Mouse (Mus musculus): Measurements from ENCODE around the gene Atp6v1e2. TPM values are rescaled to one million over a fixed set of nuclear protein-coding genes. Genes with fewer than 3 reads are reported as not detected.
A peak's percentile ranks its signal among the peaks of the same experiment; 100 is the strongest.

Gene Atp6v1e2
- total RNA-seq, 2 experiments from 2014 or later = not detected

- no peak for DNase-seq
- intact Hi-C loops (cut with DNase I) = no loop called here
Measured at GRCm38 (mm10) chr17:86926836-86927235, 20.9 kb downstream of the Atp6v1e2 start.

- intact Hi-C loops (cut with DNase I) = no loop called here
Measured at GRCm38 (mm10) chr17:86924679-86925078, 23.0 kb downstream of the Atp6v1e2 start.

GRCm38 (mm10) chr17:86919729-86920128 lies 28.0 kb downstream of the Atp6v1e2 start:
- intact Hi-C loops (cut with DNase I) = loop anchor here (2.0 to 5.0 kb wide), 3 partner anchors 73 to 329 kb away; no protein-coding TSS in a partner anchor
- no peak for DNase-seq

More at GRCm38 (mm10) chr17:86924679-86925078, 23.0 kb downstream of the Atp6v1e2 start:
- DNase-seq = no peak

- peak; percentile 36 to 45 for DNase-seq
- intact Hi-C loops (cut with DNase I) = loop anchor here (2.0 to 5.0 kb wide), 3 partner anchors 74 to 330 kb away; no protein-coding TSS in a partner anchor
Measured at GRCm38 (mm10) chr17:86918786-86919185, 28.9 kb downstream of the Atp6v1e2 start.

- intact Hi-C loops (cut with DNase I) = loop anchor here (5.0 kb wide), 1 partner anchor 75 kb away; no protein-coding TSS in a partner anchor
Measured at GRCm38 (mm10) chr17:86917048-86917447, 30.6 kb downstream of the Atp6v1e2 start, which contains the start of gene Tmem247. Tmem247 (plus strand) TSS chr17:86917348.

GRCm38 (mm10) chr17:86915540-86915939 lies 32.2 kb downstream of the Atp6v1e2 start:
- intact Hi-C loops (cut with DNase I) = loop anchor here (5.0 kb wide), 1 partner anchor 77 kb away; no protein-coding TSS in a partner anchor
- no peak for DNase-seq

More at GRCm38 (mm10) chr17:86917048-86917447, 30.6 kb downstream of the Atp6v1e2 start, which contains the start of gene Tmem247:
- no peak for DNase-seq

GRCm38 (mm10) chr17:86913003-86913607 lies 34.6 kb downstream of the Atp6v1e2 start:
- intact Hi-C loops (cut with DNase I) = loop anchor here (5.0 kb wide), 1 partner anchor 686 kb away; no protein-coding TSS in a partner anchor
- no peak for DNase-seq

GRCm38 (mm10) chr17:86911261-86911660 lies 36.4 kb downstream of the Atp6v1e2 start:
- intact Hi-C loops (cut with DNase I) = loop anchor here (5.0 kb wide), 1 partner anchor 684 kb away; no protein-coding TSS in a partner anchor
- no peak for DNase-seq

GRCm38 (mm10) chr17:86909733-86910495 lies 37.8 kb downstream of the Atp6v1e2 start:
- DNase-seq = peak in 1 of 2 experiments; percentile 25
- intact Hi-C loops (cut with DNase I) = loop anchor here (5.0 kb wide), 5 partner anchors 98 to 748 kb away; partner anchors contain the start of gene Epas1

GRCm38 (mm10) chr17:86908316-86908715 lies 39.4 kb downstream of the Atp6v1e2 start:
- no peak for DNase-seq

GRCm38 (mm10) chr17:86907092-86907491 lies 40.6 kb downstream of the Atp6v1e2 start:
- no peak for DNase-seq
- intact Hi-C loops (cut with DNase I) = loop anchor here (5.0 kb wide), 4 partner anchors 95 to 745 kb away; partner anchors contain the start of gene Epas1

More at GRCm38 (mm10) chr17:86908316-86908715, 39.4 kb downstream of the Atp6v1e2 start:
- intact Hi-C loops (cut with DNase I) = loop anchor here (5.0 kb wide), 4 partner anchors 96 to 746 kb away; partner anchors contain the start of gene Epas1

GRCm38 (mm10) chr17:86906601-86907000 lies 41.1 kb downstream of the Atp6v1e2 start:
- DNase-seq = no peak
- intact Hi-C loops (cut with DNase I) = loop anchor here (1.0 to 5.0 kb wide), 6 partner anchors 94 to 744 kb away; partner anchors contain the start of gene Epas1

- intact Hi-C loops (cut with DNase I) = loop anchor here (1.0 to 5.0 kb wide), 6 partner anchors 94 to 744 kb away; partner anchors contain the start of gene Epas1
Measured at GRCm38 (mm10) chr17:86906136-86906461, 41.6 kb downstream of the Atp6v1e2 start.

GRCm38 (mm10) chr17:86905297-86906135 lies 42.2 kb downstream of the Atp6v1e2 start:
- peak; percentile 52 to 54 for DNase-seq
- intact Hi-C loops (cut with DNase I) = loop anchor here (1.0 to 5.0 kb wide), 6 partner anchors 93 to 743 kb away; partner anchors contain the start of gene Epas1

More at GRCm38 (mm10) chr17:86906136-86906461, 41.6 kb downstream of the Atp6v1e2 start:
- DNase-seq = peak; percentile 86 to 89

GRCm38 (mm10) chr17:86904206-86904605 lies 43.5 kb downstream of the Atp6v1e2 start:
- intact Hi-C loops (cut with DNase I) = no loop called here

GRCm38 (mm10) chr17:86903596-86903995 lies 44.1 kb downstream of the Atp6v1e2 start:
- peak in 1 of 2 experiments; percentile 14 for DNase-seq
- intact Hi-C loops (cut with DNase I) = no loop called here

More at GRCm38 (mm10) chr17:86904206-86904605, 43.5 kb downstream of the Atp6v1e2 start:
- no peak for DNase-seq

GRCm38 (mm10) chr17:86902399-86903067 lies 45.2 kb downstream of the Atp6v1e2 start:
- DNase-seq = no peak
- intact Hi-C loops (cut with DNase I) = no loop called here

GRCm38 (mm10) chr17:86900564-86900963 lies 47.1 kb downstream of the Atp6v1e2 start:
- no peak for DNase-seq
- intact Hi-C loops (cut with DNase I) = no loop called here

GRCm38 (mm10) chr17:86899821-86900220 lies 47.9 kb downstream of the Atp6v1e2 start:
- DNase-seq = no peak
- intact Hi-C loops (cut with DNase I) = no loop called here
